Mouse (Mus musculus): ENCODE results near the gene Sptbn4. TPM values are rescaled to one million over a fixed set of nuclear protein-coding genes. Genes with fewer than 3 reads are reported as not detected.

Sptbn4 gene
- polyA plus RNA-seq, 1 experiment = 30.4 TPM

GRCm38 (mm10) chr7:27375274-27375673 is 72.2 kb downstream of the Sptbn4 start:
- no peak for DNase-seq (ENCODE audit: low read depth)
- TF ChIP-seq CTCF (IDR thresholded peaks at IDR 0.05; ENCODE audit: borderline replicate concordance, extremely low read depth, insufficient read depth, insufficient read length) = no peak
- TF ChIP-seq POLR2A (IDR thresholded peaks at IDR 0.05; ENCODE audit: borderline replicate concordance, extremely low read depth, insufficient read depth, insufficient read length, poor library complexity, severe bottlenecking) = no peak

- DNase-seq (ENCODE audit: low read depth) = no peak
- TF ChIP-seq CTCF (IDR thresholded peaks at IDR 0.05; ENCODE audit: borderline replicate concordance, extremely low read depth, insufficient read depth, insufficient read length) (no peak), POLR2A (IDR thresholded peaks at IDR 0.05; ENCODE audit: borderline replicate concordance, extremely low read depth, insufficient read depth, insufficient read length, poor library complexity, severe bottlenecking) (no peak)
These were observed 75.6 kb downstream of the Sptbn4 start for GRCm38 (mm10) chr7:27371715-27372462.

- no peak for DNase-seq (ENCODE audit: low read depth)
- TF ChIP-seq CTCF (IDR thresholded peaks at IDR 0.05; ENCODE audit: borderline replicate concordance, extremely low read depth, insufficient read depth, insufficient read length) (no peak), POLR2A (IDR thresholded peaks at IDR 0.05; ENCODE audit: borderline replicate concordance, extremely low read depth, insufficient read depth, insufficient read length, poor library complexity, severe bottlenecking) (no peak)
These were observed 78.4 kb downstream of the Sptbn4 start for GRCm38 (mm10) chr7:27369111-27369510.

- no peak for TF ChIP-seq CTCF (IDR thresholded peaks at IDR 0.05; ENCODE audit: borderline replicate concordance, extremely low read depth, insufficient read depth, insufficient read length)
- no peak for TF ChIP-seq POLR2A (IDR thresholded peaks at IDR 0.05; ENCODE audit: borderline replicate concordance, extremely low read depth, insufficient read depth, insufficient read length, poor library complexity, severe bottlenecking)
- no peak for DNase-seq (ENCODE audit: low read depth)
These were observed 79.5 kb downstream of the Sptbn4 start for GRCm38 (mm10) chr7:27367976-27368375.

- TF ChIP-seq CTCF (IDR thresholded peaks at IDR 0.05; ENCODE audit: borderline replicate concordance, extremely low read depth, insufficient read depth, insufficient read length) (no peak), POLR2A (IDR thresholded peaks at IDR 0.05; ENCODE audit: borderline replicate concordance, extremely low read depth, insufficient read depth, insufficient read length, poor library complexity, severe bottlenecking) (no peak)
- DNase-seq (ENCODE audit: low read depth) = no peak
These were observed 81.2 kb downstream of the Sptbn4 start for GRCm38 (mm10) chr7:27366082-27366844.

GRCm38 (mm10) chr7:27364379-27364778 is 83.1 kb downstream of the Sptbn4 start:
- DNase-seq (ENCODE audit: low read depth) = no peak
- TF ChIP-seq CTCF (IDR thresholded peaks at IDR 0.05; ENCODE audit: borderline replicate concordance, extremely low read depth, insufficient read depth, insufficient read length) (no peak), POLR2A (IDR thresholded peaks at IDR 0.05; ENCODE audit: borderline replicate concordance, extremely low read depth, insufficient read depth, insufficient read length, poor library complexity, severe bottlenecking) (no peak)

GRCm38 (mm10) chr7:27361283-27361946 is 86.1 kb downstream of the Sptbn4 start:
- DNase-seq (ENCODE audit: low read depth) = peak; percentile 100

GRCm38 (mm10) chr7:27360749-27361148 is 86.7 kb downstream of the Sptbn4 start:
- TF ChIP-seq POLR2A (IDR thresholded peaks at IDR 0.05; ENCODE audit: borderline replicate concordance, extremely low read depth, insufficient read depth, insufficient read length, poor library complexity, severe bottlenecking) = no peak
- no peak for TF ChIP-seq CTCF (IDR thresholded peaks at IDR 0.05; ENCODE audit: borderline replicate concordance, extremely low read depth, insufficient read depth, insufficient read length)
- DNase-seq (ENCODE audit: low read depth) = no peak

More at GRCm38 (mm10) chr7:27361283-27361946, 86.1 kb downstream of the Sptbn4 start:
- TF ChIP-seq CTCF (IDR thresholded peaks at IDR 0.05; ENCODE audit: borderline replicate concordance, extremely low read depth, insufficient read depth, insufficient read length) (no peak), POLR2A (IDR thresholded peaks at IDR 0.05; ENCODE audit: borderline replicate concordance, extremely low read depth, insufficient read depth, insufficient read length, poor library complexity, severe bottlenecking) (peak; percentile 76)

GRCm38 (mm10) chr7:27359706-27360358 is 87.7 kb downstream of the Sptbn4 start:
- no peak for DNase-seq (ENCODE audit: low read depth)
- no peak for TF ChIP-seq POLR2A (IDR thresholded peaks at IDR 0.05; ENCODE audit: borderline replicate concordance, extremely low read depth, insufficient read depth, insufficient read length, poor library complexity, severe bottlenecking)
- TF ChIP-seq CTCF (IDR thresholded peaks at IDR 0.05; ENCODE audit: borderline replicate concordance, extremely low read depth, insufficient read depth, insufficient read length) = no peak

- DNase-seq (ENCODE audit: low read depth) = no peak
- TF ChIP-seq POLR2A (IDR thresholded peaks at IDR 0.05; ENCODE audit: borderline replicate concordance, extremely low read depth, insufficient read depth, insufficient read length, poor library complexity, severe bottlenecking) = no peak
- no peak for TF ChIP-seq CTCF (IDR thresholded peaks at IDR 0.05; ENCODE audit: borderline replicate concordance, extremely low read depth, insufficient read depth, insufficient read length)
These were observed 88.3 kb downstream of the Sptbn4 start for GRCm38 (mm10) chr7:27359162-27359561.

GRCm38 (mm10) chr7:27357595-27357978 is 89.9 kb downstream of the Sptbn4 start:
- no peak for TF ChIP-seq CTCF (IDR thresholded peaks at IDR 0.05; ENCODE audit: borderline replicate concordance, extremely low read depth, insufficient read depth, insufficient read length)
- TF ChIP-seq POLR2A (IDR thresholded peaks at IDR 0.05; ENCODE audit: borderline replicate concordance, extremely low read depth, insufficient read depth, insufficient read length, poor library complexity, severe bottlenecking) = no peak
- DNase-seq (ENCODE audit: low read depth) = no peak

Data from brain, embryonic 14.5 days (tissue).